ENCODE assay signal across 14 mouse cellular contexts in the genomic region with DNA sequence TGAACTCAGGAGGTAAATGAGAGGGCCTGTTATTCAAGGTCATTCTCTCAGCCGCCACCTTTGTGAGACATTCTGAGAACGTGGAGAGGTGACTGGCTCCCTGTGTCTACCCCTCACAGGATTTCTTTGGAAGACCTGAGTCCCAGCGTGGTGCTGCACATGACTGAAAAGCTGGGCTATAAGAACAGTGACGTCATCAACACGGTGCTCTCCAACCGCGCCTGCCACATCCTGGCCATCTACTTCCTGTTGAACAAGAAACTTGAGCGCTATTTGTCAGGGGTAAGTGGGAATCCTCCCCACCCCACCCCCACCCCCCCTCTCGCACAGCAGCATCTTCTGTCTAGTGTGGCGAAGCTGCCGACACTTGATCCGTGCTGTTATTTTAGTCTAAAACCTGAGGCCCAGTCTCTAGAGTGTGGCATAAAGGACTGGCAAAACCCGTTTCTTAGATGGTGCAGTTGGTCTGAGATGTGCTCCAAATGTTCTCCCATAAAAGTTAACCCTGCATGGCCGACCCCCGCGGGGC.
A peak's percentile ranks its signal among the peaks of the same experiment; 100 is the strongest.
DNase-seq lines count a peak whose midpoint lies in the region; ATAC-seq and TF ChIP-seq lines count a peak whose summit lies in the region.
"Had no signal": no experiment of that assay in that cellular context is flagged by ENCODE, and none has a peak within 500 bp of the region (broad histone marks: within the 10 kb centered on the region; RNA-seq: fewer than 3 reads in every experiment).

No protein-coding gene starts in this region.

- H3K36me3 ChIP-seq in ES-E14 (ENCODE audit: control insufficient read depth, insufficient read depth, low read length, poor library complexity, severe bottlenecking) = peaks cover 6% of the 10 kb centered on the region; the same call in 1 of the 2 replicates
- H3K36me3 ChIP-seq in lung, postnatal 0 days (ENCODE audit: insufficient read depth, low read length) = 0 out of 2 replicates have a peak, but pooled peaks cover under 1% of the 10 kb centered on the region
- H3K36me3 ChIP-seq in heart, adult 2 months (ENCODE audit: control insufficient read depth, insufficient read depth, low read length) = no peaks in the 10 kb centered on the region

- in situ Hi-C loops in ES-E14 (cut with MboI; ENCODE audit: low sequenced_read_pairs in 2 of 2, unreplicated experiment in 2 of 2) = no loop called here

- H3K79me2 ChIP-seq in heart, adult 2 months (replicated peaks; ENCODE audit: control insufficient read depth, insufficient read depth, low read length) = no peaks in the 10 kb centered on the region

- H3K4me1 ChIP-seq in ES-E14 (ENCODE audit: control insufficient read depth in 2 of 2, insufficient read depth in 2 of 2, low read length in 2 of 2, poor library complexity in 1 of 2) = peaks cover 0 to 5% of the 10 kb centered on the region in 2 experiments; a peak in 2 of 4 replicates
- no peaks in the 10 kb centered on the region for H3K4me1 ChIP-seq in lung, postnatal 0 days (ENCODE audit: insufficient read depth, low read depth, low read length)
- no peaks in the 10 kb centered on the region for H3K4me1 ChIP-seq in heart, adult 2 months (ENCODE audit: control insufficient read depth, insufficient read depth, low read length)

- H3K4me2 ChIP-seq in lung, postnatal 0 days (replicated peaks; ENCODE audit: low read depth, low read length) = no peak overlapping the region
- H3K4me2 ChIP-seq: liver, embryonic 11.5 days had no signal

- H3K27me3 ChIP-seq in lung, postnatal 0 days (replicated peaks; ENCODE audit: insufficient read depth, low read length) = no peaks in the 10 kb centered on the region
- no peaks in the 10 kb centered on the region for H3K27me3 ChIP-seq in heart, adult 2 months (ENCODE audit: control insufficient read depth, insufficient read depth, low read length)

- TF ChIP-seq POLR2A in heart, adult 2 months (IDR thresholded peaks at IDR 0.05; ENCODE audit: insufficient read depth, low read depth, low read length) = no peak

- intact Hi-C loops in heart, adult 2 months (cut with DNase I) = no loop called here

- H3K9me3 ChIP-seq in ES-E14 (ENCODE audit: control insufficient read depth, insufficient read depth, low read depth, low read length) = no peaks in the 10 kb centered on the region
- H3K9me3 ChIP-seq in lung, postnatal 0 days (ENCODE audit: low read length) = no peaks in the 10 kb centered on the region

- no peak overlapping the region for H3K4me3 ChIP-seq in ES-E14 (ENCODE audit: insufficient read depth in 1 of 2, low read depth in 1 of 2, low read length in 2 of 2, poor library complexity in 1 of 2, severe bottlenecking in 1 of 2)
- H3K4me3 ChIP-seq in lung, postnatal 0 days (ENCODE audit: low read depth, low read length) = no peak overlapping the region
- no peak overlapping the region for H3K4me3 ChIP-seq in heart, adult 2 months

- DNase-seq in ES-E14 (ENCODE audit: low read depth, low spot score) = peak; percentile 57
- DNase-seq in thymus, postnatal 10 days (ENCODE audit: low spot score in 2 of 2) = peak; percentile 28 to 31
- DNase-seq in lung, postnatal 0 days (ENCODE audit: low spot score) = no peak
- DNase-seq in lung, adult 18-20 months = no peak
- DNase-seq in heart, adult 2 months = no peak
- DNase-seq: adrenal gland, postnatal 10 days; cerebellum, postnatal 25 days; heart, postnatal 36 days; lung, postnatal 14 days; midbrain, embryonic 14.5 days; right cerebral cortex, adult 18-20 months had no signal

- WGBS in lung, postnatal 0 days = 78% methylated on average over 16 of the region's 16 CpGs
- WGBS in heart, adult 2 months = 88% methylated on average over 16 of the region's 16 CpGs

- H3K27ac ChIP-seq in ES-E14 (ENCODE audit: insufficient read depth, low read depth, low read length, poor library complexity, severe bottlenecking) = peak overlapping the region; percentile 57; the same call in 1 of the 2 replicates
- no peak overlapping the region for H3K27ac ChIP-seq in lung, postnatal 0 days (ENCODE audit: low read length)
- no peak overlapping the region for H3K27ac ChIP-seq in heart, adult 2 months

- TF ChIP-seq EP300 in lung, postnatal 0 days (IDR thresholded peaks at IDR 0.05) = no peak
- no peak for TF ChIP-seq EP300 in heart, adult 2 months (IDR thresholded peaks at IDR 0.05; ENCODE audit: insufficient read depth, low read depth, low read length)

- no peak overlapping the region for H3K9ac ChIP-seq in ES-E14 (ENCODE audit: insufficient read depth, low read depth, low read length, poor library complexity, severe bottlenecking)
- H3K9ac ChIP-seq in lung, postnatal 0 days (replicated peaks; ENCODE audit: low read depth) = no peak overlapping the region
- H3K9ac ChIP-seq in heart, adult 2 months (ENCODE audit: low read depth, low read length) = no peak overlapping the region

- ATAC-seq in CD4-positive, CD25-positive, alpha-beta regulatory T cell, adult 4 months = peak; percentile 98
- peak; percentile 76 to 85 for ATAC-seq in hematopoietic stem cell, adult 5-6 weeks (replicated peaks in 1 of 2; ENCODE audit: insufficient read depth in 1 of 2, low FRiP score in 2 of 2, low TSS enrichment in 1 of 2, low read depth in 1 of 2, poor library complexity in 2 of 2, severe bottlenecking in 2 of 2)
- ATAC-seq in lung, postnatal 0 days = no peak

- TF ChIP-seq CTCF in lung, postnatal 0 days (IDR thresholded peaks at IDR 0.05) = no peak
- no peak for TF ChIP-seq CTCF in heart, adult 2 months (IDR thresholded peaks at IDR 0.05)

TF ChIP-seq in ES-E14, 5 proteins besides CTCF, POLR2A, EP300 and RAD21:
- no peak for TF ChIP-seq MAFK (IDR thresholded peaks at IDR 0.05; ENCODE audit: insufficient read depth, low read depth, low read length)
- no peak for TF ChIP-seq CHD2 (IDR thresholded peaks at IDR 0.05; ENCODE audit: low read depth, low read length)

Comparison
In these comparisons a context has a peak if more than half of its experiments do, and no peak if none do; other contexts are left out.
1. DNase-seq: peak in ES-E14 (single experiment) and thymus, postnatal 10 days (2 of 2); none in lung, postnatal 0 days (single experiment), lung, adult 18-20 months (0 of 2) and heart, adult 2 months (0 of 2).